Comparison of ENCODE assay signal across 23 mouse cellular contexts in the genomic region with DNA sequence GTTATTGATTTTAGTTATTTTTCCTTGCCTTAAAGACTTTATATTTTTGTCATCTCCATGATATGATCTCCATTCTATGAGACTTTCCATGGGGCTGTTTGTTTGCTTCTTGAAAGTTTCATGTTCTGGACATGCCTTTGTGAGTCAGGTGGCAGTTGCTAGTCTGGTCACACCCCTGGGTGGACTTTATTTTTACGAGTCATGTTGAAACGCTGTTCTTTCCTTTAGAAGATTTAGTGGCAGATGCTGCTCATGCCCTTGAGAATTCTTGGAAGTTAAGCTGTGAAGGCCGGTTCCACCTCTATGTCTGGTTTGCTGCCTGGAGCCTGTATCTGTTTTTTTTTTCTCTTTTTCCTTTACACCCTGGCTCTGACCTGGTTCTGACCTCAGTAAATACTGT. TPM values are rescaled to one million over a fixed set of nuclear protein-coding genes. Genes with fewer than 3 reads are reported as not detected.
"Had no signal": no experiment of that assay in that cellular context is flagged by ENCODE, and none has a peak within 500 bp of the region (broad histone marks: within the 10 kb centered on the region; RNA-seq: fewer than 3 reads in every experiment).

No protein-coding gene starts in this region.

- DNase-seq: kidney, adult 9 months; kidney, postnatal 14 days; layer of hippocampus, postnatal 36 days; liver, embryonic 13.5 days; lung, adult 2 months; lung, postnatal 14 days; lung, postnatal 4 days; midbrain, embryonic 14.5 days; right cerebral cortex, adult 18-20 months; right cerebral cortex, postnatal 14 days; right cerebral cortex, postnatal 4 days; thymus, postnatal 25 days had no signal

RNA-seq across cellular contexts. Expression of gene Tmem45b, which starts 43.9 kb away (rescaled TPM):
- total RNA-seq: layer of hippocampus, adult 8-10 months; layer of hippocampus, postnatal 10 days; layer of hippocampus, postnatal 36 days; left cerebral cortex, adult 2 months; left cerebral cortex, postnatal 10 days; left cerebral cortex, postnatal 36 days; megakaryocyte progenitor cell, adult 5-6 weeks; megakaryocyte-erythroid progenitor cell, adult 5-6 weeks; midbrain, postnatal 0 days had no signal
- polyA plus RNA-seq: limb, embryonic 11.5 days; limb, embryonic 14.5 days; liver, embryonic 13.5 days; neural tube, embryonic 12.5 days had no signal
